Mouse (Mus musculus) G1E-ER4 (cell line): ENCODE results near the gene Bod1. TPM values are rescaled to one million over a fixed set of nuclear protein-coding genes. Genes with fewer than 3 reads are reported as not detected.

ENCODE experiments used
- GATA1 ChIP-seq: IDR thresholded peaks from one replicate; pipeline ENCODE4 v1.8.0; 2012; ENCODE audit warnings: low read length, inconsistent platforms
- polyA plus RNA-seq: library from polyadenylated mRNA; stranded (reverse); fragments of >175 nt; gene quantifications from 2 replicates; pipeline ENCODE4 v1.2.3, GENCODE M21; 2012

Bod1 gene
- polyA plus RNA-seq, 1 experiment, result 17.0 TPM

GRCm38 (mm10) chr11:31640187-31640586 lies 31.5 kb downstream of the Bod1 start:
- no peak for TF ChIP-seq GATA1

- TF ChIP-seq GATA1, result no peak
These were observed 33.8 kb downstream of the Bod1 start for GRCm38 (mm10) chr11:31637788-31638373.

GRCm38 (mm10) chr11:31628700-31629099 lies 43.0 kb downstream of the Bod1 start:
- no peak for TF ChIP-seq GATA1

- no peak for TF ChIP-seq GATA1
These were observed 50.9 kb downstream of the Bod1 start for GRCm38 (mm10) chr11:31620796-31621195.

- no peak for TF ChIP-seq GATA1
These were observed 53.9 kb downstream of the Bod1 start for GRCm38 (mm10) chr11:31617797-31618196.

- no peak for TF ChIP-seq GATA1
These were observed 54.4 kb downstream of the Bod1 start for GRCm38 (mm10) chr11:31617236-31617635.

- no peak for TF ChIP-seq GATA1
These were observed 55.0 kb downstream of the Bod1 start for GRCm38 (mm10) chr11:31616722-31617121.

Other genes starting within 250 kb of the Bod1 start
- gene Cpeb4, start 200.3 kb upstream of the Bod1 start, polyA plus RNA-seq, result 6.3 and 8.2 TPM in 2 replicates